Mouse (Mus musculus) cortical plate, adult 2 months (tissue): ENCODE data around the gene Fryl. TPM values are rescaled to one million over a fixed set of nuclear protein-coding genes. Genes with fewer than 3 reads are reported as not detected.

Experiments
- H3K27ac ChIP-seq: fragments of 200-500 bp; 2 replicates; pipeline ENCODE4 v1.5.1; 2012; ENCODE audit warnings: low read length, control low read depth, inconsistent platforms; ENCODE audit not compliant: insufficient read depth
- H3K4me1 ChIP-seq: fragments of 200-500 bp; 2 replicates; pipeline ENCODE4 v1.6.1; 2011; ENCODE audit warnings: low read length; ENCODE audit not compliant: control insufficient read depth, insufficient read depth
- H3K4me3 ChIP-seq: fragments of 200-500 bp; 2 replicates; pipeline ENCODE4 v1.5.1; 2011; ENCODE audit warnings: mild to moderate bottlenecking, low read length, control low read depth; ENCODE audit not compliant: insufficient read depth
- CTCF ChIP-seq: fragments of 200-500 bp; IDR thresholded peaks from 2 replicates; pipeline ENCODE4 v1.5.1; 2011; ENCODE audit warnings: mild to moderate bottlenecking, control low read depth, low read length; ENCODE audit not compliant: insufficient read depth; ENCODE audit errors: extremely low read depth
- POLR2A ChIP-seq: fragments of 200-500 bp; IDR thresholded peaks from 2 replicates; pipeline ENCODE4 v1.6.1; 2011; ENCODE audit warnings: mild to moderate bottlenecking, low read length, control low read depth; ENCODE audit not compliant: insufficient read depth; ENCODE audit errors: extremely low read depth
- polyA plus RNA-seq: library from polyadenylated mRNA; depleted of rRNA; stranded (reverse); fragments of >200 nt; gene quantifications from 2 replicates; pipeline ENCODE4 v1.2.3, GENCODE M21; 2012

Fryl gene
- polyA plus RNA-seq, 1 experiment = 50.3 TPM

DNA sequence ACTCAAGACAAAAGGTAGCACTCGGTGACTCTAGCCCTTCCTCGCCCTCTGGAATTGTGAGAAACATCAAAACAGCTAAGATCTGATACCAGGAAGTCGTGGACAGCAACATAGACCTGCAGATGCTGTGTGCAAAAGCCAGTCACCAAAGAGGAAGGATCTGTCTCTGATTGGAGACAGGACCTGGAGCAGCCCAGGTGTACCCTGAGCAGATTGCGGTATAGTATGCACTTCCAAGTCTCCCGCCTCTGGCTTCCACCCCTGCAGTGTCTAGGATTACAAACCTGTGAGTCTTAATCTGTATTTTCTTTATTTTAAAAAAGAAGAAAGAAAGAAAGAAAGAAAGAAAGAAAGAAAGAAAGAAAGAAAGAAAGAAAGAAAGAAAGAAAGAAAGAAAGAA is 66.3 kb downstream of the Fryl start:
- Histone ChIP-seq H3K4me3 (no peak overlapping the region), H3K4me1 (no peaks in the 10 kb centered on the region)
- no peak for TF ChIP-seq POLR2A

DNA sequence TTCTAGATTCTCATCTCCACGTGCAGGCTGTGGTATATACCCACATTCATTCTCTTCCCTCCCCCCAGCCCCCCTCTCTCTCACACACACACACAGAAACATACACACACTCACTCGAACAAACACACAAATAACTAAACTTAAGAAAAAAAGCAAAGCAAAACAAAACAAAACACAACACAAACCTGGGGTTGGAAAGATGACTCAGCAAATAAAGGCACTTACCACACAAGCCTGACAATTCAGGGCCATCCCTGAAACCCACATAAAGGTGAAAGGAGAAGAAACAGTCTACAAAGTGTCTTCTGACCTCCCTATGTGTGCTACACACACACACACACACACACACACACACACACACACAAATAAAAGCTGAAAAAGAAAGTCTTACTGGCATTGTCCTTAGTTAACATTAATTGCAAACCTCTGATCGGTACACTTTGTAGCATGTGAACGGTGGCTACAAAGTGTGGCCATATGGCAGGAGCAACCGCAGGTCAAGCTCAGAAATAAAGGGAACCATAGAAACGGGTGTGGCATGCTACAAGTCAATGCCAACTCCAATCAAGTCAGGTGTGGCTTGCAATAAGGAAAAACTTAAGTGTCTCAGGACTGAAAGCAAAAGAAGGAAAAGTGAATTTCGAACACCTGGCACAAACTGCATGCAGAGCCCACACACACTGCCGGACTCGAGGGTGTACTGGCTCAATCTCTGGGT is 66.8 kb downstream of the Fryl start:
- no peak overlapping the region for H3K4me3 ChIP-seq
- TF ChIP-seq POLR2A = no peak
- no peak for TF ChIP-seq CTCF
- no peaks in the 10 kb centered on the region for H3K4me1 ChIP-seq
- no peak overlapping the region for H3K27ac ChIP-seq

More for the DNA sequence above, 66.3 kb downstream of the Fryl start:
- H3K27ac ChIP-seq = no peak overlapping the region

DNA sequence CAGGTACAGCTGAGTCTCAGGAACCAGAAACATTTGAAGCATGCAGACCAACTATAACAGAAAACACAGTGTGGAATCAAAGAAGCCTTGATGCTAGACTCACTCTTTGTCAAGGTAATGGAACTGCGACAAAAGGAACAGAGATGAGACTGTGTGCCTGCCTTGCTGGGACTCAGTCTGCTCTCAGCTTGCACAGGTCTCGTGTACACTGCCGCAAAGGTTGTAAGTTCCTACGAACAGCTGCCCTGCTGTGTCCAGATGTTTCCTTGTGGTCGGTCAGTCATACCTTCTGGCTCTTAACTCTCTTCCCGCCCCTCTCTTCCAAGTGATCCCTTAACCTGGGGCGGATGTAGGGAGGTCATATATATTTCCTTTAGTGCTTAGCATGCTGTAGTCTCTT is 67.8 kb downstream of the Fryl start:
- Histone ChIP-seq H3K27ac (no peak overlapping the region), H3K4me1 (no peaks in the 10 kb centered on the region), H3K4me3 (no peak overlapping the region)
- TF ChIP-seq POLR2A = no peak
- no peak for TF ChIP-seq CTCF

DNA sequence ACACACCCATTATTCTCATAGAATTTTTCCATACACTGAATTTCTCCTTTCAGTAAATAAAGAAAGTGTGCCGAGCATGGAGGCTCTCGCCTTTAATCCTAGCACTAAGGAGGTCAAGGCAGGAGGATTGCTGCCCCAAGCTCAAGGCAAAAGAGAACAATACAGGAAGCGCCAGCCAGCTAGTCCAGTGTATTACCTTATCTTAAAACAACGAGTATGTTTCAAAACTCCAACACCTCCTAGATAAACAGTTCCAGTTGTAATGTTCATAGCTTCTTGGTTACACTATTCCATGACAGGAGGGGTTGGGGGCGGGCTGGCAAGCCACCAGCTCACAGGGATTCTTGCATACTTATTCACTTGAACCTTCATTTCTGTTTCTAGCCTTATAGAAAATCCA is 68.3 kb downstream of the Fryl start:
- TF ChIP-seq CTCF = no peak
- TF ChIP-seq POLR2A = no peak
- Histone ChIP-seq H3K4me1 (no peaks in the 10 kb centered on the region), H3K27ac (no peak overlapping the region), H3K4me3 (no peak overlapping the region)

DNA sequence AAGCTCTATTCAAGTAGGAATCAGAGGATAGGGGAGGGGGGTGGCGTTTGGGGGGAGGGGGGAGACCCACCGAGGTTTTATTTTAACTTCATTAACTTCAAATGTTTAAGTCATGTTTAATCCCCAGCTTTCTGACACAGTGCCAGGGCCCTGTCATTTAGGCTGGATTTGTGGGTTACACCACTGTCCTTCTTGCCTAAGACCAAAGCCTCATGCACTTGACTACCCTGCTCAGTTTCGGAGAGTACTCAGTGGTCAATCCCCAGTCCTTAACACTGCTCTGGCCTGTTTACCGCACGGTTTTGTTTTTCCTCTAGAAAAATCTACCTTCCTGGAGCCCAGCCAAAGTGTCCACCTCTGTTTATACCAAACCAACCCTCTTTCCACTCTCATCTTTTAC is 69.5 kb downstream of the Fryl start:
- TF ChIP-seq POLR2A (no peak), CTCF (no peak)
- Histone ChIP-seq H3K4me3 (no peak overlapping the region), H3K4me1 (no peaks in the 10 kb centered on the region; the same call in 1 of the 2 replicates), H3K27ac (no peak overlapping the region)

DNA sequence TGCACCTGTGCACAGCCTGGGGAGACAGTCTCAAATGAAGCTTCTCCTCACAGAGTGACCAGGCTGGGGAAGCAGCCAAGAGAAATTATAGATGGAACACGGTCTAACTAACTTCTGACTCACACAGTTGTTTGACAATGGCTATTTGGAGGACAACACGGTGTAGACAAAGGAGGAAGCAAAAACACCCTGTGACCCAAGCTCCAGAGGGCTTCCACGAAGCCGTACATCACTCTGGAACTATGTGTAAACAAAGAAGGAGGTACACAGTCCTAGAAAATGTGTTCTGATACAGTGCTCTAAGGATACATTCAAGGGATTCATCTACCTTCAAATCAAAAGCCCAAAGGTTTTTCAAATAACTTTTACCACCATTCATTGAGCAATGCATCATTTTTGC is 71.0 kb downstream of the Fryl start:
- TF ChIP-seq POLR2A (no peak), CTCF (no peak)
- H3K4me3 ChIP-seq = no peak overlapping the region
- H3K27ac ChIP-seq = no peak overlapping the region
- no peaks in the 10 kb centered on the region; the same call in 1 of the 2 replicates for H3K4me1 ChIP-seq

DNA sequence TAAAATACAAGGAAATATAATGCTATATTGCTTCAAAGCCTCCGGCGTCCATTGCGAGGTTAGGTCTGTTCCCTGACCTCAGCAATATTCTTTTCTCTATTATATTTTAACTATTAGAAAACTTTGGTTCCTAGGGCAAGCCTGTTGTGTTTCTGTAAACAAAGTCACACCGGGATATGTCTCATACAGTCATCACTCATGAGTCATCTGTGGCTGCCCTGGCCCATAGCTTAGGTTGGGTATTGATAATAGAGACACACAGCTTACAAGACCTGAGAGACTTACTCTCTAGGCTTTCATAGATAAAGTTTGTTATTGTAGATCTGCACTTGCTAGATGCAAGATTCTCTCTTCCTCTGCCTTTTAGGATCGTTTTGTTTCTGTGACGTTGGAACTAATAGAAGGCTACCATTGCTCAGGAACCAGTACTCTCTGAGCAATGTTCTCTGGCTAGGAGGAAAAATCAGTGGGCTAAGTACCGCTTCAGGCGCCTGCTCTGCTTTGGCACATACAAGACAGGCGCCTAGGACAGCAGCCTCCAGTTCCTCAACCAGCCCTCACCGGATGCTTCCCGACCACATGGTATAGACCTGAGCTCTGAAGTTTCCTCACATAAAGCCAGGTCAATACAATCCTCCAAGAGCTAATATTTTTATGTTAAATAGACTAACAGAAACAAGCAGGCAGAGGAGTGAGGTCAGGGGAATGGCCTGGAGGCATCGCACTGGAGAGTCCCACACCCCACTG is 73.5 kb downstream of the Fryl start:
- no peak for TF ChIP-seq CTCF
- TF ChIP-seq POLR2A = no peak
- Histone ChIP-seq H3K4me3 (no peak overlapping the region), H3K4me1 (peaks cover 2% of the 10 kb centered on the region), H3K27ac (no peak overlapping the region)

DNA sequence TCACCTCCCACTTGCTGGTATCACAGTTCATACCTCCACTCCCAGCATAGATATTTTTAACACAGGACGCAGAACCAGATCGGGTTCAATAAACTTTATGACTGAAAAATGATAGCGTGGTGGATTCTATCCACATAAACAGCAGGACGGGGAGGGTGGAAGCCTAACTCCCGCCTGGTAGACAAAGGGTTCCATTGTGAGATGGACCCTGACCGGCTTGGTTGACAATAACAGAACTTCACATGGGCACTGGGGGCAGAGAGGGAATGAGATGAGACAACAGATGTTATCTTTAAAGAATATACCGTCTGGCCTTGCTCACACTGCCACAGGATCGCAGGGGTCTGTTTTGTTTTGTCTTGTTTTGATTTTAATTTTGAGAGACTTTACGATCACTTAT is 74.2 kb downstream of the Fryl start:
- no peak for TF ChIP-seq CTCF
- no peak overlapping the region for H3K27ac ChIP-seq
- peaks cover 2% of the 10 kb centered on the region for H3K4me1 ChIP-seq
- H3K4me3 ChIP-seq = no peak overlapping the region

DNA sequence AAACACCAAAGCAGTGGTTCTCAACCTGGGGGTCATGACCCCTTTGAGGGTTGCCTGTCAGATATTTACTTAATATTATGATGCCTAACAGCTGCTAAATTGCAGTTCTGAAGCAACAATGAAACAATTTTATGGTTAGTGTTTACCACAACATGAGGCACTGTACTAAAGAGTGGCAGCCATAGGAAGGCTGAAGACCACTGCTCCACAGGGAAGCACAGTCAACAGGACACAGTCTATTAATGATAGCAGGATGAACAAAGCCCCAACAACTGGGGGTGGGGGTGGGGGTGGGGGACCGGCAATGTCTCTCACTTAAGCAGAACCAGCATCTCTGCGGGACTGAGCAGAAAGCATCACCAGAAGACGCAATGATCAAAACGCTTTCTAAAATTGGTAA is 80.1 kb downstream of the Fryl start:
- Histone ChIP-seq H3K27ac (no peak overlapping the region), H3K4me1 (peaks cover 3% of the 10 kb centered on the region), H3K4me3 (no peak overlapping the region)
- TF ChIP-seq POLR2A (no peak), CTCF (no peak)

DNA sequence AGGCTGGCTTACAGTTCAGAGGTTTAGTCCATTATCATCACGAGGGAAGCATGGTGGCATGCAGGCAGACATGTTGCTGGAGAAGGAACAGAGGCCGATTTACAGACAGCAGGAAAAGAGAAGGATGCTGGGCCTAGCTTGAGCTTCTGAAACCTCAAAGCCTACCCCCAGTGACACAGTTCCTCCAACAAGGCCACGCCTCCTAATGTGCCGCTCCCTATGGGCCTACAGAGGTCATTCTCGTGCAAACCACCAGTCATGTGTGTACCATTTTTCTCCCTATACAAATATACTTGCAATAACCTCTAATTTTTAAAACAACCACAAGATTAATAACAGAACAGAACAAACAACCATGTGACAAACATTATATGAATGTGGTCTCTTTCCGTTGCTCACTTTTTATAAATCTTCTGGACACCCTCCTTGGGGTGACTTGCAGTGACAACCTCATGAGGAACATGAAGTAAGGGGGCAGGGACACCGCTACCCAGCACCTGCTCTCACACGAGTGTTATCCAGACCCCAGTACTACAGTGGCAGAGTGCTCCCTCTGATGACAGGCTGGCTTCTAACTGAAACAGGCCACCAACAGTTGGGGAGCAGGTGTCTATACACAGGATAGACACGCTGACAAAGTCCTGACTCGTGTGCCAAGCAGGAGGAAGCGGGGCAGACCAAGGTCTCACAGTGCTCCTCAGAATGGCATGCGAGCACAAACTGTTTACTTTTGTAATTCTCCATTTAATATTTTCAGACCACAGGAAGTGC is 80.9 kb downstream of the Fryl start:
- Histone ChIP-seq H3K27ac (no peak overlapping the region), H3K4me1 (peaks cover 3% of the 10 kb centered on the region), H3K4me3 (no peak overlapping the region)
- TF ChIP-seq CTCF (no peak), POLR2A (no peak)

DNA sequence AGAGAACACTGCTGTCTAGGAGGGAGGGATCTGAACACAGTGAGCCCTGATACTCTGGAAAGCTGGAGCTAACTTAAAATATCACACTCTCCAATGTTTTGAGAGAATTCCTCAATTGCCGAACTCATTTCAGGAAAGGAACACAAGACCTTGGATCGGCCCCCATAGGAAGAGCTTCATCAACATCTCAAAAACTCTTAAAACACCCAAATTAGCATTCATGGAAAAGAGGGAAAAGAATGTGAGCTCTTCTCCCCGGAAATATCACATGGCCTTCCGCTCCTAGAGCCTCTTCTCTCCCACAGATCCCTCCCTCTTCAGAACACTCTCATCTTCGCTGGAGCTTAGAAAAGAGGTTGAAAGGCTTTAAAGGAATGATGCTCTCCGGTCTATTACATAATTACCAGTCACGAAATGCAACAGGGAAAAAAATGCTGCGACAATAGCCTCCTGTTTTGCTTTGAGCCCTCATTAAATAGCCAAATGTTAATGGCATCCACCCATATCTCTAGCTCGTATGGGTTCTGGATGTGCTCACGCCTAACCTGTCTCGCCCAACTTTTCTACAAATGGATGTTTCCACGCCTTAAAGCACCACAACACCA is 84.4 kb downstream of the Fryl start:
- Histone ChIP-seq H3K4me1 (peaks cover 1% of the 10 kb centered on the region), H3K27ac (no peak overlapping the region)
- TF ChIP-seq CTCF (no peak), POLR2A (no peak)

More for the DNA sequence above, 84.4 kb downstream of the Fryl start:
- no peak overlapping the region for H3K4me3 ChIP-seq
